Mouse (Mus musculus) macrophage (primary cell): ENCODE data around the gene Olfr993. TPM values are rescaled to one million over a fixed set of nuclear protein-coding genes. Genes with fewer than 3 reads are reported as not detected.

Experiments
- H3K27ac ChIP-seq: fragments of 350-480 bp; formaldehyde crosslinking; 2 replicates; pipeline ENCODE4 v1.9.0; 2021
- H3K36me3 ChIP-seq: fragments of 350-480 bp; formaldehyde crosslinking; 2 replicates; pipeline ENCODE4 v1.9.0; 2021; ENCODE audit errors: inconsistent target
- H3K4me3 ChIP-seq: fragments of 350-480 bp; formaldehyde crosslinking; 2 replicates; pipeline ENCODE4 v1.9.0; 2021; ENCODE audit errors: inconsistent target
- H3K79me2 ChIP-seq: fragments of 350-480 bp; formaldehyde crosslinking; 2 replicates; pipeline ENCODE4 v1.9.0; 2021; ENCODE audit errors: inconsistent target
- WGBS: methylation state at CpG from one replicate; pipeline ENCODE4 v1.1.7; 2026; ENCODE audit warnings: inconsistent platforms; ENCODE audit not compliant: missing documents; 5-methylcytosine and 5-hydroxymethylcytosine counted together
- polyA plus RNA-seq: library from polyadenylated mRNA; stranded (reverse); fragments of 250-400 nt; gene quantifications from 3 replicates; pipeline ENCODE4 v1.2.4, GENCODE M21; 2018; ENCODE audit warnings: inconsistent platforms
- total RNA-seq, 78 experiments: library from RNA; depleted of rRNA; stranded (reverse); fragments of 250-400 nt; gene quantifications; 1 replicate in 9 of 78; 2 replicates in 24 of 78; 3 replicates in 43 of 78; 4 replicates in 2 of 78; pipeline ENCODE4 v1.2.4; 2018; ENCODE audit warnings: inconsistent platforms in 56 of 78

Olfr993 gene
- not detected for total RNA-seq (2018; cell fraction: chromatin; rRNA removed)
- total RNA-seq (2018; cell fraction: cytosol; rRNA removed): not detected
- not detected for total RNA-seq (2018; cell fraction: nucleus; rRNA removed)
- not detected in 3 replicates for polyA plus RNA-seq

DNA sequence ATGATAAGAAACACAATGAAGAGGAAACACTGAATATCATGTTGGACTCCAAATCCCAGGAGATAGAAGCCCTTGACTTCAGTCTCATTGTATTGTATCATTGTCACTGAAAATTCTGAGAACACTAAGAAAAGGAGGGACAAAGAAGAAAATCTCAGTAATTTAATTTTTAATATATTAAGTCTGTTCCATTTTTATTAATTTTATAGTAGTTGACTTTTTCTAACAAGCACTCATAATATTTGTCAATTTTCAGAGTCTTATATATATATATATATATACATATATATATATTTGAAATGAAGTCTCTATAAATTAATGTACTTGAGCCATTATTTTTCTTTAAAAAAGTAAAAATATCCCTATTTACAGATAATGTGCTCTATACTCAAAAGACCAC, at the start of gene Olfr993:
Gene Olfr993 (minus strand): TSS at position 101 of the 400 bp plus-strand sequence.
- Histone ChIP-seq H3K27ac (no peak within 1 kb of the TSS), H3K4me3 (no peak within 1 kb of the TSS), H3K36me3 (no peaks in the 10 kb centered on the region), H3K79me2 (no peaks in the 10 kb centered on the region)

DNA sequence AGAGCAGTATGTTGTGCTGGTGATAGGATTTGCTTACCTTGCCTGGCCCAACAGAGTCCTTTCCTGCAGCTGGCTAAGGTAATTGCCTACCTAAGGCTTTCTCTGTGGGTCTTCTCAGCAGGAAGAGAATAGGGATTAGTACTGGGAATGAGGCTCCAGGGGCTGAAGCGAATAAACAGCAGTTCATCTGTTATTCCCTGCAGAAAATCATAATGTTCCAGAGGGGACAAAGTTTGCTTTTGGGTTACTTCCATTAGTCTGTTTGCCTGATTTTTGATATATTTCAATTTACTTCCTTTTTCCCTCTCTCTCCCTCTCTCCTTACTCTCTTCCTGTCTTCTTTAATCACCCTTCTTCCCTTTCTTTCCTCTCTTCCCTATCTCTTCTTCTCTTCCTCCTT, 28.9 kb upstream of the Olfr993 start, which contains the start of gene Olfr995:
Gene Olfr995 (minus strand): TSS at position 101 of the 400 bp plus-strand sequence.
- Histone ChIP-seq H3K27ac (no peak within 1 kb of the TSS), H3K4me3 (no peak within 1 kb of the TSS), H3K79me2 (no peaks in the 10 kb centered on the region), H3K36me3 (no peaks in the 10 kb centered on the region)
- WGBS: 55% methylated on average over 1 of the region's 1 CpGs

- H3K36me3 ChIP-seq: no peaks in the 10 kb centered on the region
- no peak overlapping the region for H3K4me3 ChIP-seq
- no peaks in the 10 kb centered on the region for H3K79me2 ChIP-seq
- H3K27ac ChIP-seq: no peak overlapping the region
Observed at GRCm38 (mm10) chr2:85442546-85442945, 27.9 kb upstream of the Olfr993 start.

- H3K27ac ChIP-seq: no peak within 1 kb of the TSS
- no peak within 1 kb of the TSS for H3K4me3 ChIP-seq
- 89% methylated on average over 3 of the region's 3 CpGs for WGBS
Observed at GRCm38 (mm10) chr2:85436351-85436750, 21.7 kb upstream of the Olfr993 start, which contains the start of gene Olfr994. Olfr994 (minus strand) TSS chr2:85436451.

DNA sequence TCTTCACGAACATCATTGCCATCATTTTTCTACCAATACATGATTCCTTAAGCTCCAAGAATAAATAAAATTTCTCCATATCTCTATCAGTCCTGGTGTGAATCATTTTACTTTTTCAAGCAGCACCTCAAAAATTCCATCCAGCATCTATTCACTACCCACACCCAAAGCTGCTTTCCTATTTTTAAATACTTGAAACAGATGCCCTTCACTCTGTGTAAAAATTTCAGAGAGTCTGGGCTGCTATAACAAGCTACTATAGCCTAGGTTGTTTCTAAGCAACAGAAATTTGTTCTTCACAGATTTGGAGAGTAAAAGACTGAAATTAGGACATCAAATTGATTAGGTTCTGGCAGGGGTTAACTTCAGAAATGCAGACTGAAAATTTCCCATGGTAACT, 11.2 kb upstream of the Olfr993 start:
- Histone ChIP-seq H3K36me3 (no peaks in the 10 kb centered on the region), H3K79me2 (no peaks in the 10 kb centered on the region), H3K4me3 (no peak overlapping the region), H3K27ac (no peak overlapping the region)
- WGBS: 92% methylated on average over 1 of the region's 1 CpGs

More at GRCm38 (mm10) chr2:85436351-85436750, 21.7 kb upstream of the Olfr993 start, which contains the start of gene Olfr994:
- Histone ChIP-seq H3K36me3 (no peaks in the 10 kb centered on the region), H3K79me2 (no peaks in the 10 kb centered on the region)

DNA sequence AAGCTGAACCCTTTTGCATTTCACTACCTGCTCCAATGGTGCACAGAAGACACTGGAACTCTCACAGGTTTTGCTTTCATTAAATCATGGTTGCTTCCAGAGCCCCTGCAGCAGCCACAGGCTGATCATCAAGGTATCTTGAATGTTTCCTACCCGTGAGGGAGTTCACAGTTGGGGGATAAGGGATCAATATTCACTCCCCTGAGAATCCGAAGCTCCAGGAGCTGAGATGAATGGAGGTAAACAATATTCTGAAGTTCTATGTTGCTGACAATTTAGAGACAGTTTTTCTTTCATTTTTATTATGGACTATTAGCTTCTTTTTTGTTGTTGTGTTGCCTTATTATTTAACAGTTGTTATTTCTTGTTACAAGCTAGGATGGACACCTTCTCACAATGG, 5.3 kb downstream of the Olfr993 start, which contains the start of gene Olfr992:
Gene Olfr992 (minus strand): TSS at position 101 of the 400 bp plus-strand sequence.
- WGBS: 53% methylated on average over 2 of the region's 2 CpGs

More for the DNA sequence above, 5.3 kb downstream of the Olfr993 start, which contains the start of gene Olfr992:
- no peaks in the 10 kb centered on the region for H3K36me3 ChIP-seq
- H3K27ac ChIP-seq: no peak within 1 kb of the TSS
- H3K4me3 ChIP-seq: no peak within 1 kb of the TSS
- H3K79me2 ChIP-seq: no peaks in the 10 kb centered on the region

Other genes starting within 250 kb of the Olfr993 start
- not detected in 3 replicates for gene Lrrc55, start 217.7 kb downstream of the Olfr993 start, polyA plus RNA-seq
- gene Olfr987, start 75.6 kb downstream of the Olfr993 start, polyA plus RNA-seq: not detected in 3 replicates
- not detected in 3 replicates for gene Olfr988, start 51.6 kb downstream of the Olfr993 start, polyA plus RNA-seq
- gene Olfr992, start 5.4 kb downstream of the Olfr993 start, polyA plus RNA-seq: not detected in 3 replicates
- gene Olfr994, start 21.6 kb upstream of the Olfr993 start, polyA plus RNA-seq: not detected in 3 replicates
- not detected in 3 replicates for gene Olfr995, start 28.8 kb upstream of the Olfr993 start, polyA plus RNA-seq
- gene 4833423E24Rik, start 104.1 kb upstream of the Olfr993 start, polyA plus RNA-seq: not detected in 3 replicates
- gene Olfr996, start 164.3 kb upstream of the Olfr993 start, polyA plus RNA-seq: not detected in 3 replicates
- not detected in 3 replicates for gene Olfr998, start 174.1 kb upstream of the Olfr993 start, polyA plus RNA-seq
- not detected in 3 replicates for gene Olfr1000, start 197.0 kb upstream of the Olfr993 start, polyA plus RNA-seq
- not detected in 3 replicates for gene Olfr1002, start 235.8 kb upstream of the Olfr993 start, polyA plus RNA-seq
- not detected in 3 replicates for gene Olfr154, start 249.6 kb upstream of the Olfr993 start, polyA plus RNA-seq